Mouse (Mus musculus): ENCODE data around the gene Nynrin. TPM values are rescaled to one million over a fixed set of nuclear protein-coding genes. Genes with fewer than 3 reads are reported as not detected.

Nynrin gene
- polyA plus RNA-seq, 1 experiment = 0.87 TPM

GRCm38 (mm10) chr14:55918240-55919082 lies 64.7 kb downstream of the Nynrin start:
- H3K27ac ChIP-seq (replicated peaks; ENCODE audit: low read depth, low read length) = no peak overlapping the region
- no peak overlapping the region for H3K4me3 ChIP-seq (ENCODE audit: insufficient read depth, low read depth, low read length)
- no peaks in the 10 kb centered on the region for H3K4me1 ChIP-seq (ENCODE audit: control insufficient read depth, insufficient read depth, insufficient read length, low read length)

- H3K4me3 ChIP-seq (ENCODE audit: insufficient read depth, low read depth, low read length) = no peak overlapping the region
- H3K4me1 ChIP-seq (ENCODE audit: control insufficient read depth, insufficient read depth, insufficient read length, low read length) = no peaks in the 10 kb centered on the region
- no peak overlapping the region for H3K27ac ChIP-seq (replicated peaks; ENCODE audit: low read depth, low read length)
These were observed 68.8 kb downstream of the Nynrin start for GRCm38 (mm10) chr14:55922475-55923232.

Other genes starting within 250 kb of the Nynrin start
- gene Rec8, start 236.0 kb upstream of the Nynrin start, polyA plus RNA-seq (2012; ENCODE audit: insufficient read depth, insufficient read length, missing spikeins) = not detected in 2 replicates
- 25.0 and 31.0 TPM in 2 replicates for gene Ipo4, start 218.1 kb upstream of the Nynrin start, polyA plus RNA-seq (2012; ENCODE audit: insufficient read depth, insufficient read length, missing spikeins)
- 2.7 and 3.4 TPM in 2 replicates for gene Gm49378, start 216.1 kb upstream of the Nynrin start, polyA plus RNA-seq (2012; ENCODE audit: insufficient read depth, insufficient read length, missing spikeins)
- gene Tm9sf1, start 210.2 kb upstream of the Nynrin start, polyA plus RNA-seq (2012; ENCODE audit: insufficient read depth, insufficient read length, missing spikeins) = 21.6 and 26.6 TPM in 2 replicates
- not detected in 2 replicates for gene Tssk4, start 203.8 kb upstream of the Nynrin start, polyA plus RNA-seq (2012; ENCODE audit: insufficient read depth, insufficient read length, missing spikeins)
- gene Mdp1, start 193.5 kb upstream of the Nynrin start, polyA plus RNA-seq (2012; ENCODE audit: insufficient read depth, insufficient read length, missing spikeins) = 29.0 and 33.3 TPM in 2 replicates
- gene Gmpr2, start 182.1 kb upstream of the Nynrin start, polyA plus RNA-seq (2012; ENCODE audit: insufficient read depth, insufficient read length, missing spikeins) = 19.8 and 20.3 TPM in 2 replicates
- gene Nedd8, start 181.9 kb upstream of the Nynrin start, polyA plus RNA-seq (2012; ENCODE audit: insufficient read depth, insufficient read length, missing spikeins) = 243 and 245 TPM in 2 replicates
- gene Tinf2, start 172.2 kb upstream of the Nynrin start, polyA plus RNA-seq (2012; ENCODE audit: insufficient read depth, insufficient read length, missing spikeins) = 8.2 and 9.2 TPM in 2 replicates
- gene Tgm1, start 140.1 kb upstream of the Nynrin start, polyA plus RNA-seq (2012; ENCODE audit: insufficient read depth, insufficient read length, missing spikeins) = not detected in 2 replicates
- gene Rabggta, start 131.7 kb upstream of the Nynrin start, polyA plus RNA-seq (2012; ENCODE audit: insufficient read depth, insufficient read length, missing spikeins) = 8.9 and 10.1 TPM in 2 replicates
- 58.8 and 101 TPM in 2 replicates for gene Dhrs1, start 108.3 kb upstream of the Nynrin start, polyA plus RNA-seq (2012; ENCODE audit: insufficient read depth, insufficient read length, missing spikeins)
- gene Nop9, start 108.3 kb upstream of the Nynrin start, polyA plus RNA-seq (2012; ENCODE audit: insufficient read depth, insufficient read length, missing spikeins) = 4.8 and 5.5 TPM in 2 replicates
- gene Cideb, start 95.6 kb upstream of the Nynrin start, polyA plus RNA-seq (2012; ENCODE audit: insufficient read depth, insufficient read length, missing spikeins) = 16.3 and 27.9 TPM in 2 replicates
- gene Ltb4r2, start 92.6 kb upstream of the Nynrin start, polyA plus RNA-seq (2012; ENCODE audit: insufficient read depth, insufficient read length, missing spikeins) = not detected in 2 replicates
- gene Ltb4r1, start 88.0 kb upstream of the Nynrin start, polyA plus RNA-seq (2012; ENCODE audit: insufficient read depth, insufficient read length, missing spikeins) = not detected in 2 replicates
- gene Adcy4, start 69.9 kb upstream of the Nynrin start, polyA plus RNA-seq (2012; ENCODE audit: insufficient read depth, insufficient read length, missing spikeins) = 4.1 and 6.3 TPM in 2 replicates
- gene Ripk3, start 65.1 kb upstream of the Nynrin start, polyA plus RNA-seq (2012; ENCODE audit: insufficient read depth, insufficient read length, missing spikeins) = 3.7 and 5.0 TPM in 2 replicates
- 1.5 and 1.8 TPM in 2 replicates for gene Nfatc4, start 30.9 kb upstream of the Nynrin start, polyA plus RNA-seq (2012; ENCODE audit: insufficient read depth, insufficient read length, missing spikeins)
- not detected in 2 replicates for gene Cbln3, start 30.4 kb downstream of the Nynrin start, polyA plus RNA-seq (2012; ENCODE audit: insufficient read depth, insufficient read length, missing spikeins)
- 4.2 and 5.5 TPM in 2 replicates for gene Khnyn, start 30.9 kb downstream of the Nynrin start, polyA plus RNA-seq (2012; ENCODE audit: insufficient read depth, insufficient read length, missing spikeins)
- 134 and 149 TPM in 2 replicates for gene Sdr39u1, start 46.3 kb downstream of the Nynrin start, polyA plus RNA-seq (2012; ENCODE audit: insufficient read depth, insufficient read length, missing spikeins)
- 6.1 and 8.2 TPM in 2 replicates for gene Cma1, start 90.7 kb downstream of the Nynrin start, polyA plus RNA-seq (2012; ENCODE audit: insufficient read depth, insufficient read length, missing spikeins)
- gene Cma2, start 97.0 kb downstream of the Nynrin start, polyA plus RNA-seq (2012; ENCODE audit: insufficient read depth, insufficient read length, missing spikeins) = not detected in 2 replicates
- not detected in 2 replicates for gene Mcpt1, start 164.0 kb downstream of the Nynrin start, polyA plus RNA-seq (2012; ENCODE audit: insufficient read depth, insufficient read length, missing spikeins)
- gene Mcpt9, start 176.5 kb downstream of the Nynrin start, polyA plus RNA-seq (2012; ENCODE audit: insufficient read depth, insufficient read length, missing spikeins) = not detected in 2 replicates
- gene Mcpt2, start 188.0 kb downstream of the Nynrin start, polyA plus RNA-seq (2012; ENCODE audit: insufficient read depth, insufficient read length, missing spikeins) = not detected in 2 replicates
- gene Mcpt4, start 208.3 kb downstream of the Nynrin start, polyA plus RNA-seq (2012; ENCODE audit: insufficient read depth, insufficient read length, missing spikeins) = 8.2 and 8.8 TPM in 2 replicates
- gene Mcpt8, start 231.3 kb downstream of the Nynrin start, polyA plus RNA-seq (2012; ENCODE audit: insufficient read depth, insufficient read length, missing spikeins) = not detected in 2 replicates
- gene Ctsg, start 248.6 kb downstream of the Nynrin start, polyA plus RNA-seq (2012; ENCODE audit: insufficient read depth, insufficient read length, missing spikeins) = not detected in 2 replicates